Mouse (Mus musculus): ENCODE data around the gene Hist3h2a.

DNA sequence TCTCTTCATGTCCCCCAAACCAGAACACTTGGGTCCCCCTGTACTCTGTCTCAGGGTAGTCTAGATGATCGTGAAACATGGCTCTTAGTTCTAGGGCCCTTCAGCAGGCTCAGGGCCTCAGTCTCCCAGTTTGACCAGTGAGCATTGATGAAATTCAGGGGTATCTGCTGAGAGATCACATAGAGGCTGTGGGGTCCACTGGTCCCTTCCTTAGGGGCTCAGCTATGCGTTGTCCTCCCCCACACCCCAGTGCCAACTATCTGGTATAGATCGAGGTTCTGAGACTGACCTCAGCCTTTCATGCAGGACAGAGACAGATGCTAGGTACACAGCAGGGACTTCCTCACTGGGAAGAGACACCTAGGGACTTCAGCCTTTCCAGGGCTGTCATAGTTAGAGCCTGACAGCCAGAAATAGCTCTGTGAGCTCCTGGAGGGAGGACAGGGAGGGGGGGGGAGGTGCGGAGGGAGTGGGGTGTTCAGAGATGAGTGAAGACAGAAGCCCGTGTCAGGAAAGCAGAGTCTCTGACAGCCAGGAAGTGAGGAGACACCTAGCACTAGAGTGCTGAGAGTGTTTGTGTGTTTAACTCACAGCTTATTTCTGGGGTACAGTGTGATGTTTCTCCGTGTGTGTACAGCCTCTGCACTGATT is 29.3 kb downstream of the Hist3h2a start:
- TF ChIP-seq ZNF384 (IDR thresholded peaks at IDR 0.05; ENCODE audit: low read depth, low read length) = no peak
- no peak for TF ChIP-seq ZC3H11A (IDR thresholded peaks at IDR 0.05; ENCODE audit: borderline replicate concordance, low read depth, low read length)
- no peak for TF ChIP-seq MAFK (IDR thresholded peaks at IDR 0.05; ENCODE audit: insufficient read depth, low read depth, low read length)
- no peak for TF ChIP-seq CHD2 (IDR thresholded peaks at IDR 0.05; ENCODE audit: low read depth, low read length)

All from ES-E14 (cell line).